Mouse (Mus musculus) urinary bladder, adult 18-20 months (tissue): Measurements from ENCODE around the gene Kcnk1.

Source experiments
- DNase-seq, 2 experiments: peaks; one replicate each; pipeline ENCODE4 v3.0.0; 2022; ENCODE audit warnings: low spot score in 2 of 2, mixed read lengths in 2 of 2

The Kcnk1 gene

DNA sequence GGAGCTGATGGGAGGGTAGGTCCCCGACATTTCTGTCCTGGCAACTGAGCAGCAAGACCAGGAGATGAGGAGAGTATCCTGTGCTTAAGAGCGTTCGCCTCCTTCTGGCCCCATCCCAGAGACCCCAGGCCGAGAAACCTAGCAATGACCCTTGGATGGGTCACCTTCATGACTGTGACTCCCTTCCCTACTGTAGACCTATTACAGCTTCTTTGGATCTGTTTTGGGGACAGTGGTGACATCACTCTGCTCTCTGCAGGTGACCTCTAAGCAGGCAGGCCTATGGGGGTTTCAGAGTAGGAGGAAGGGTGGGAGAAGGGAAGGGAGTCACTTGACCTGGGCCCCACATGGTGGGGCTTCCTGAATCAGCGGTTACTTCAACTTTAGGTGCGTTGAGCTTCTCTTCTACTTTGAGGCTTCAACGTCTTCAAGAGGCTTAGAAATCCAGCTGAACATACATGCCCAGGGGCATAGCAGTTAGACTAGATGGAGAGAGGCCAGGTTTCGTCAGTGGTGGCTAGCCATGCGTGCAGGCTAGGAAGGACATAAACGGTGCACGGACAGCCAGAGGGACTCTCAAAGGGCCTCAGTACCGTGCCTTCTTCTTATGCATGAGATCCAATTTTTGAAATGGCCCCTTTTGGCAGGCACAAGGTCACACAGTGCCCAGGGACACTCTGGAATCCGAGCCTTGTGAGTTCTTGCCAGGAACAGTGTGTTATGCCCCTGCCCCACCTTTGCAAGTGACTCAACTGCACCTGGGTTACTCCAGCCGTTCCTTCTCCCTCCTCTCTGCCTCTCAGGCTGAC is 1.3 kb downstream of the Kcnk1 start:
- peak; percentile 18 to 45 for DNase-seq

DNA sequence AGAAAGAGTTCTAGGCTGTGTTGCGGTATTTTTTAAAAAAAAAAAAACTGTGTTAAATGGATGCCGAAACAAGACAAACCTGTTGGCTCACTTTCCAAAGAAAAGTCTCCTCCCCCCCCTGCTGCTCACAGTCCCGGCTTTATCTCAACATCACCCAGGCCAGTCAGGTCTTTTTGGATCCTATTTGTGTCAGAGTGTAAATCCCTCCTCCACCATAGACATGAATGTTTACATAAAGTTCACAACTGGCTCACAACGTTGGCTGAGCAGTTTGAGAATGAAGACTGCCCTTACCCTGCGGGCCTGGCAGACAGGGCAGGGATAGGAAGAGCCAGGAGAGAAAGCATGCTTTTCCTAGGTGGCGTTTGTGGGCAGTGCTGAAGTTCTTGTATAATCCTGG is 2.0 kb downstream of the Kcnk1 start:
- DNase-seq = peak in 1 of 2 experiments; percentile 65

DNA sequence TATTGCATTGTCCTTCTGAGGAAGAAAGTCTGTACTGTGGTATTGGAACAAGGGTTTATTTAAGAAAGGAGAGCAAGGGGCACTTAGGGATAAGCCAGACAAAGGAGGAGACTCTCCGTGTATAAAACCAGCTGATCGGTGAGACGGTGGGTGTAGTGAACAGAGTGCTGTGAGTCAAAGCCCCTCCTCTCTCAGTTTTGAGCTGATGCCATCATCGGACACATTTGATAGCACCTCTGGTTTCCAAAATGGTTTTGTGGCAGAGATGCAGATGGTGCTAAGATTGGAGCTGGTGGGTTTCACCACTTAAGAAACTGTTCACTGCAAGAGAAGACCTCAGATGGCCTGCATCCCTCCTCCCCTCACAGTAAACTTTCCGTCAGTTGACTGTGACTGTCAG is 2.6 kb downstream of the Kcnk1 start:
- DNase-seq = no peak

DNA sequence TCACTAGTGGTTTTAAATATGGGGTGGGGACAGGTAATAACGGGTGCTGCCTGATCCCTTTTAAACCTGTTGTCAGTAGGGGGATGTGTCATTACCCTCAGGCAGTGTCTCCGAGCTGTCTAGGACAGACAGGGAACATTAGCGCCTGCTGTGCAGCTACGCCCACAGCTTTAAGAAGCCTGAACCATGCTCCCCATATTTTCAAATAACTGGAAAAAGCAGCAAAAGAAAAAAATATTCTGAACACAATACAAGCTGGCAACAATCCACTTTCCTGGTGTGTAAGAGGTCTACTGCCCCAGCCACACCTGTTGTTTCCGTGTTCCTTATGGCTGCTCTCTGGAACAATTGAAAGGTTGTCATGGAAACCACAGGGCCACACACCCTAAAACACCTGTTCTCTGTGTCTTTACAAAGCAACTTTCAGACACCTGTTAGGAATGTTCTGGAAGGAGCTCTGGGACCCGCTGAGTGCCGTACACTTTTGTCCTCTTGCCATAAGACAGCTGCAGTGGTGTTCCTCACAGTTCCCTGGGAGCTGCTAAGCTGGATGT is 4.9 kb downstream of the Kcnk1 start:
- DNase-seq = no peak

DNA sequence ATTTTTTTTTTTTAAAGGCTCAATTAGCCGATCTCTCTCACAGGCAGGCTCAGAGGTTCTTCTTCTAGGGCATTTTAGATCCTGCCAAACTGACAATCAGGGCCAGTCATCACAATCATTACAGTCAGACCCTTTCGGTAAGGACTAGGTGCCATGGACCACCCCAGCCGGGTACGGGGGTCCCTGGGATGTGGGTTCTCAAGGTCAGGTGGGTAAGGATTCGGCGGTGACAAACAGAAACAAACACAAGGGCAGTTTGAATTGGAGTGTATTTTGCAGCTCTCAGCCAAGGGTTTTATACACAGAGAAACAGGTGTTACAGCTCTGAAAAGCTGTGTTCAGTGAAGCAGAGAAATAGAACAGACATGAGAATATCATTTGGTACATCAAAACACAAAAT is 8.6 kb downstream of the Kcnk1 start:
- no peak for DNase-seq

DNA sequence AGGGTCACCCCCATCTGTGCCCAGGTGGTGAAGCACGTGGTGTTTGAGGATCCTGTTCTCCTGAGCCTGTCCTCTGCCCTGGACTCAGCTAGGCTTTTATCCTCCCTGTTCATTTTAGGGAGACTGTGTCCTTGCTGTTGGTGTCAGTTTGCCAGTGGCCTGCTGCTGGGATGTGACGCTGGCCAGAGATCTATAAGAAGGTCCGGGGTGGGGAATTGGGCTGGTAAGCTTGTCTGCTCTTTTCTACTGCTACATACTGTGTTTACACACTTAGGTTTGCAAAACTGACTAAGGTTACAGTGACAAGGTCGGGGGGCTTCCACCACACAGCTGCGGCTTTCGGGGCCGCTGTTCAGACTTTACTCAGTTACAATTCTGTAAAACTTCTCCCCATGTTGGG is 10.0 kb downstream of the Kcnk1 start:
- DNase-seq = no peak

DNA sequence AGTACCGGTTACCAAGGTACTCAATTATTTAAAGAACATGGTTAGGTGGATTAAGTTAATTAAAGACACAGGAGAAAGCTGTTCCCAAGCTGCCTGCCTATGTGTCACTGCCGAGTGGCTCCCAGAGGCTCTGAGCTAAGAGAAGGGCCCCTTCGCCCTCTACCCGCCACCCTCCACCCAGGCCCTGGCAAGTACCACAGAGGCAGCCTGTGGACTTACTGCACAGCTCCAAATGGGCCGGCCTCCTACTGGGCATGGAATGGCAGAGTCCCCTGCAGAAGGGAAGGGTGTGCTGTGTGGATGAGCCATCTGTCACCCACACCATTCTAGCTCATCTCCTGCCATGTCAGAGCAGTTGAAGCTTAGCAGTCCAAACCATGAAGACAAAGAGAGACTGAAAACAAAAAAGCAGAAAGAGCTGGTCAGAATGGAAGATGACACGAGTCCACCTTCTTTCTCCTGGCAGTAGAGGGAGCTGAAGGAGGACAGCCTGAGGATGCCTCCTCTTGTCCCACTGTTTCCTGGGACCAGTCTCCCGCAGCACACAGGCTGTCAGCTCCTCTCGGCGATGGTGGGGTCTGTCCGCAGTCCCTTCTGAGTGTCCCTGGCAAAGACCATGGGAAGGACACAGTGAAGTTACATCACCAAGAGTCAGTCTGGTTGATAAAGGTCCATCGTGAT is 11.5 kb downstream of the Kcnk1 start:
- DNase-seq = no peak

DNA sequence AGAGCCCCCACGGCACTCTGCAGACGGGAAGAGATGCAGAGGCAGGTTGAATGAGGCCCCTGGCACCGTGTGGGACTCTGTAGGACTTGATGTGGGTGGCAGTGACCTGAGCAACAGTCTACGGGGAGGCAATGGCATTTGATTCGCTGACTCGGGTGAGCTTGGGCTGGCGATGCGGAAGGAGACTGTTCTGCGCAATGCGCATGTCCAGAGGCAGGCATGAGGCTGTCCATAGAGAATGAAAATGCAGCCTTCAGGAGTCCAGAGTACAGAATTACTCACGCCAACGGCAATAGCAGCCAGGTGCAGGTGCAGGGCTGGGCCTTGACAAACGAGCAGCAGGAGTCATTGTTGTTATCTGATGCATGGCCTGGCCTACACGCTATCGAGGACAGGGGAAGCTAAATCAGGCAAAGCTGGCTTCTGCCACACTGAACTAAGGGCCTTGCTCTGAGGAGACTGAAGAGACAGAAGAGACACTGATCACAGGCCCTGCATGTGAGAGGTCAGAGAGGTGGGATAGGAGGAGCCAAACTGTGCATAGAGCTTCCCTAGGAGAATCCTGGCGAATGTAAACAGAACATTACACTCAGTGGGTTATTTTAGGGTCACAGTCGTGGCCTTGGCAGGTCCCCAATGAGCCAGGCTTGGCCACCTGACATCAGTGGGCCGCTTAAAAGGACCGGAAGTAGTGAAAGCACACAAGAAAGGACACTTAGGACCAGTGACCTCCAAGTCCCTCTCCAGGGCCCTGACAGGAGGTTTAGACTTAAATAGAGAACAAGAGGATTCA is 12.8 kb downstream of the Kcnk1 start:
- peak; percentile 22 to 23 for DNase-seq

DNA sequence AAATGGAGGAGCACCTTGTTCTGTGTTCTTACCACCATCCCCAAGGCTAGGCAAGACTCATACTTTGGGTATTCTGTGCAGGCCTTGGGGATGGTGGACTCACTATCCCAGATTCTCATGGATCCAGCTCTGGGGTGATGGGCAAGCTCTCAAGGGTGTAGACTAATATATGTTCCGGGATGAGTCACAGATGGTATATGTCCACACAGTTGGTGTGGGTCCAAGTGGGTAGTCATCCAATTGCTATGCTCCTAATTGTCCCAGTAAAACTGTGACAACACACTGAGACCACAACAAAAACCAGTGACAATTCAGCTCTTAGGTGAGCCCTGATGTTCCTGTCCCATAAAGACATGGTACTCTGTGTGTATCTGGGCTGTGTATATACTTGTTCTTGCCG is 14.0 kb downstream of the Kcnk1 start:
- no peak for DNase-seq

DNA sequence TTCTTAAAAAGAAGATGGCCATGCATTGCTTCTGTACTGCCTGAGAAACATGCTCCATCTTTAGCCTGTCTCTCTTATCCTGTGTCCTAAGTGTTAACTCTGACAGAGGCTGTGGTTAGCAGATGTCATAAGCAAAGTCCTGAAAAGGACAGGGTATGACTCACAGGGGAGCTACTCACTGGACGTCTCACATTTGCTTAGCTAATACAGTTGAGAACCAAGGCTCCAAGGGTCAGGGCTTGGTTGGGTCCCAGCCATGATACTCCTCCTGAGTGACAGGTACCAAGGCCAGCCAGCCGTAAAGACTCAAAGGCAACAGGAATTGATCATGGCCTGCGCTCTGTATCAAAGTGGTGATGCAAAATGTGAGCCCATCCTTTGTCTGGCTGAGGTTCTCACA is 15.9 kb downstream of the Kcnk1 start:
- no peak for DNase-seq

DNA sequence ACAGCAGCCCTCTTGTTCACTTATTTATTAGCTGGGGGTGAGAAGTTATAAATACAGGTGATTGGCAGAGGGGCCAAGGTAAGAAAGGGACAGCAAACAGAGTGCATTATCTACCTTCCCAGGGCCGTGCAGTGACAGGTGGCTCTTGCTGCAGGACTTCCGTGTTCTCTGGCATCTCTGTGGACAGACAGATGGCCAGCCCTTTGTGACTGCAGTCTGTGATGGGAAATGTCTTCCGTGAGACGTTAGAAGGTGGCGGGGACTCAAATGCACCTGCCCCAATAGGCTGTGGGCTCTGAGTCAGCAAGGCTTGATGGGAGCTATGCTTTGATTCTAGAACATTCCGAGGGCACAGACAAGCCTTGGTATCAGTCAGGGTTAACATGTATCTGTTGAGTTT is 17.4 kb downstream of the Kcnk1 start:
- no peak for DNase-seq

DNA sequence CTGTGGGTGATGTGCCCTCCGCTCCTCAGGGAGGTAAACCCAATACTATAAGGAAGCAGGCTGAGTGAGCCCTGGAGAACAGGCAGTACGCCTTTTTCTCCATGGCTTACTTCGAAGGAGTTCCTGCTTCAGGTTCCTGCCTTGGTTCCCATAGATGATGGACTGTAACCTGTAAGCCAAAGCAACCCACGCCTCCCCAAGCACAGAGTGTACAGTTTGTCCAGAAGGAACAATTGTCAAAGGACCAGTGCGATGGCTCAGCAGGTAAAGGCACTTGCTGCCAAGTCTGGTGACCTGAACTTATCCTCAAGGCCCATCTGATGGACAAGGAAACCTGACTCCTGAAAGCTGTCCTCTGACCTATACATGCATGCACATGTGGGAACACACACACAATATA is 18.7 kb downstream of the Kcnk1 start:
- DNase-seq = no peak

DNA sequence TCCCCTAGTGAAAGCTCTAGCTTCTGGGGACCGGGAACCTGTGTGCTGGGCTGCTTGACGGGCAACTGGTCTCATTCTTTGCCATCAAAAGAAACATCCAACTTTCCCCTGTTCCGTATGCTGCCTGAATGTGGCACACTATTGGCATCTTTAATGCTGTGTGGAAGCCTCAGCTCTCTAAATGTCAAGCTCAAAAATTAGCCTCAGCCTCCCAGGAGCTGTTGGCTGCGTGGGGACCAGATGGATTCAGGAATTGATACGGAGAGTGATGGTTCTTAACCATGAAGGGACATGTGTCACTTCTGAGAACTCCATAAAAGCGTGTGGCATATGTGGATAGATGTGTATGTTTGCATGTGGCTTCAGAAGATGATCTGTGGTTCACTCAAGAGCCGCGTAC is 27.0 kb downstream of the Kcnk1 start:
- no peak for DNase-seq

DNA sequence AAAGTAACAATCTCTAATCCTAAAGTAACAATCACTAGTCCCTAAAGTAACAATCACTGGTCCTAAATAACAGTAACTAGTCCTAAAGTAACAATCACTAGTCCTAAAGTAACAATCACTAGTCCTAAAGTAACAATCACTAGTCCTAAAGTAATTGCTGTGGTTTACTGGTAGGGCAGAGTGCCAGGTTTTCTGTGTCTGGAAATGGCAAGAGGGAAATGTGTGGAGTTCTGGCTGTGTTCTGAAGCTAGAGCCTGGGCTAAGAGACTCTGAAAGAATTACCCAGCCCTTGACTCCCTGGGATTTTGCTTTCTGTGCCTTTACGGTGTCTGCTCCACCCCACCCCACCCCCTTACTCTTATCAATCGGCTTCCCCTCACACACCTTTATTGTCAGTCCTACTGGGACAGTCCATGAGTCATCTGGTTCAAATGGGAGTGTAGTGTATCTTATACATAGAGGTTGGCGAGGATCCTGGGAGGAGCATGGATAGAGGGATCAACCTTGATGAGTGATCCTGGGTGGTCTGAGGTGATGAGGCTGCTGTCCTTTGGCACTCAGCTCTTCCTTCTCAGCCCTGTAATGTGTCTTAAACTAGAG is 28.8 kb downstream of the Kcnk1 start:
- DNase-seq = no peak

DNA sequence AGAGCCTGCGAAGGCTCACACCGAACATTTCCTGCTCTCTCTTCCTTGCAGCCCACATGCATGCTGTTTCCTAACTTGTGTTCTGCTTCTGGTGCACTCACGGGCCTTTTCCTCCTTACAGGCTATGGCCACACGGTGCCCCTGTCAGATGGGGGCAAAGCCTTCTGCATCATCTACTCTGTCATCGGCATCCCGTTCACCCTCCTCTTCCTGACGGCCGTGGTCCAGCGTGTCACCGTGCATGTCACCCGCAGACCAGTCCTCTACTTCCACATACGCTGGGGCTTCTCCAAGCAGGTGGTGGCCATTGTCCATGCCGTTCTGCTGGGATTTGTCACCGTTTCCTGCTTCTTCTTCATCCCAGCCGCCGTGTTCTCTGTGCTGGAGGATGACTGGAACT is 29.9 kb downstream of the Kcnk1 start:
- DNase-seq = no peak

DNA sequence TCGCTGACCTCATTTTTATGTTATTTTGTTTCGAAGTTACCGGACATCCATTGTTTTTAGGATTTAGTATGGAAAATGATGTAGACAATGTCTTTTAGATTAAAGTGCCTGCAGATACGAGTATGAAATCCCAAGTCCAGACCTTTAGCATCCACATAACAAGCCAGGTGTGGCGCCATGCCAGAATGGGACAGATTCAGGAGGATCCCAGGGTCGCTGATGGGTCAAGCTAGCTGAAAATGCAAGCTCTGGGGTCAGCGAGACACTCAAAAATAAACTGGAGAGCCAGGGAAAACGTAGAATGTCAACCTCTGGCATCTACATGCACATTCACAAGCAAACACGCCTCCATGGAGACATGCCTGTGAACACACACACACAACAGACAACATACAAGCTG is 31.2 kb downstream of the Kcnk1 start:
- DNase-seq = no peak

DNA sequence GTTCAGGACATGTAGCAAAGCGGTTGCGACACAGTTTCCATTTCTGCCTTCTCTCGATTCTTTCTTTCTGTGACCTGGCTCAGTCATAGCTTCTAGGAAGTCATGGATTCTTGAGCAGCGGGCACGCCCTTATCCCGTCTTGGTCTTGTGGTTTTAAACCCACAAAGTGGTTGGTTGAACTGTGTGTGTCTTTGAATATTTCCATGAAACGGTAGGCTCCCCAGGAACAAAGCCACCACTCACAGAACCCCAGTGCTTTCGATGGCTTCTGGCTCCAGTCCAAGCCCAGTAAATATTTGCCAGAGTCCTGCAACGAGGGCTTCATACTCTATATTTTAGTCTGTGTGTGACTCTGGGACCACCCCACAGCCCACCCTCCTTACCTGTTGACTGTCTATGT is 31.6 kb downstream of the Kcnk1 start:
- no peak for DNase-seq

DNA sequence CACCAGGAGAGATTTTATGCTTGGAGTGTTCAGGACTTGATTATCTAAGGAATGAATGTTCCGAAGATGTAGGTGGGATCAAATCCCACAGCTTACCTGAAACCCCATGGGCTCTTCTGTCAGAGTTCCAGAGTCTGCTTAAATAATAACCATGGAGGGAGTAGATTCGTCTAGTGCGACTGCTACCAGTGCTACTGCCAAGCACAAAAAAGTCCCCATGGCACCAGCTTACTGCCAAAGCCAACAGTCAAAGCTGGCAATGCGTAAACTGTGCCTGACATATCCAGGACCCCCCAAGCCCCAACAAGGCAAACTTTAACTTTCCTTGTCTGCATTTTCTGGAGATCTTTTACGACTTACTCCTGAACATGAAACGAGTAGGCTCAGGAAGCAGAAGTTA is 32.5 kb downstream of the Kcnk1 start:
- DNase-seq = no peak

DNA sequence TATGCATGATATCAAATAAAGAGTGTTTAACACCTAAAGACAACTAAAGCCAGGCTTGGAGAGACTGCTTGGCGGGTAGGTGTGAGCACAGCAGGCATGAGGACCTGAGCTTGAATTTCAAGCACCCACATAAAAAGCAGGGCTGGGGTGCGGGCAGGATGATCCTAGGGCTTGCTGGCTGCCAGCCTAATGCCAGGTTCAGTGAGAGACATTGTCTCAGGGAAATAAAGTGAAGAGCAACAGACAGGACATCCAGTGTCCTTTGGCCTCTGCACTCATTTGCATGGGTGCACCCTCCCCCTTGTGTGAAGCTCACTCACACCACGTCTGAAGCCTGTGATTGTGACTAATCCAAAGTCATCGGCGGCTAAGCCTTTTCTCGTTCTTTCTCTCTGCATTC is 34.0 kb downstream of the Kcnk1 start:
- no peak for DNase-seq

DNA sequence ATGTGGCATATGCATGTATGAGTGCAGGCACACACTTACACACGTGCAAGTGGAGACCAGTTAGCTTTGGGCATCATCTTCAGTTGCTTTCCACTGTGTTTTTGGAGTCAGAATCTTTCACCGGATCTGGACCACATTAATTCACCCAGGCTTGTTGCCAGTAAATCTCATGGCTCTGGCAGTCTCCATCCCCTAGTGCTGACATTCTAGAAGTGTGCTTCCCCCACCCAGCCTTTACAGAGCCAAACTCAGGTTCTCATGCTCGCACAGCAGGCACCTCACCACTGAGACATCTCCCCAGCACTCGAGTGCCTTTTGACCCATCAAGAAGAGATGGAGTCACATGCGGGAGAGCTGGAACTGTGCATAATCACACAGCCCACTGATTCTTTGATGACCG is 37.8 kb downstream of the Kcnk1 start:
- no peak for DNase-seq

DNA sequence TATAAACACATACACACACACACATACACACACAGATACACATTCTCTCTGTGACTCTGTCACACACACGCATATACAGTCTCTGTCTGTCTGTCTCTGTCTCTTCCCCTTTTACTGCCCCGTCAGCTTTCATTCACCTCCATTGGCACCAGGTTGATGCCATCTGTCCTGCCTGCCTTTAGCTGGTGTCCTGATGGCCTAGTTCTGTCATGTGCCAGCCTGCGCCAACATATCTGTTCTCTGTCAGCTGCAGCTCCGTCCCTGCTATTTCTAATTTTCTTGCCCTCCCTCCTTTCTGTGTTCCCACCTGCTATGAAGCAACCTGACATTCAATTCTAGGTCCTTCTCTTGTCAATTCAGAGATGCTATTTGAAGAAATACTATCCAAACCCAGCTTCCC is 40.1 kb downstream of the Kcnk1 start:
- no peak for DNase-seq

DNA sequence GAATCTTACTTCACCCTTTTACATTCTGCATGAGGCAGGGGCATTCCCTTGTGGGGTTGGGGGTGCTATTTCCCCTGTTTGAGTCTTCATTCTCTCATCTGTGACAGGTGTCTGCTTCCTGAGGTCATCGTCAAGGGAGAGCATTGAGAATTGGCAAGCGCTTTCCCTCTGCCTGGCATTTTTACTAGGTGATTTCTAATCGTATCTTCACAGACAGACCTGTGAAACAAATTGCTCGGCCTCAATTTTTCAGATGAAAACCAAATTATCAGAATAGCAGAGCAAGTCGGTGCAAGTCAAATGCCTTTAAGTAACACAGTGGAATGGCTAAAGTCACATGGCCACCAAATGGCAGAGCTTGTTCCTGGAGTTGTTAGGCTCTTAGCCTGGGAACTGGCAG is 41.4 kb downstream of the Kcnk1 start:
- DNase-seq = no peak
